11 mouse cellular contexts compared by ENCODE assay signal in the genomic region with DNA sequence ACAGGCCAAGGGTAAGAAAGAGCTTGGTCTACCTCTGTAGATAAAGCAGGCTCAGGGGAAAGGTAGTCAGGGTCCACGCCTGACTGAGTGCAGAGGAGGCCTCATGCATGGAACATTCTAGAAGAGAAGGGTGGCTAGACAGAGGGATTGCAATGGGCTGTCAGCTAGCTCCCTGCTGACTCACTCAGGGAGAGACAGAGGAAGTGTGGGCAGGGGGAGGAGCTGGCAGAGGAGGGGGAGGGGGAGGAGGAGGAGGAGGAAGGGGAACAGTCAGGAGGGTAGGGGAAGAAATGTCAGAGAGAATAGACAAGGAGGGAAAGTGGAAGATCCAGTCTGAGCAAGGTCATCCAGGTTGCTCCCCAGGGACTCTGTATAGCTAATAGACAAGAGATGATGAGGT. TPM values are rescaled to one million over a fixed set of nuclear protein-coding genes. Genes with fewer than 3 reads are reported as not detected.
DNase-seq lines count a peak whose midpoint lies in the region; ATAC-seq and TF ChIP-seq lines count a peak whose summit lies in the region.
"Had no signal": no experiment of that assay in that cellular context is flagged by ENCODE, and none has a peak within 500 bp of the region (broad histone marks: within the 10 kb centered on the region; RNA-seq: fewer than 3 reads in every experiment).

No protein-coding gene starts in this region.

- no peak overlapping the region for H3K4me3 ChIP-seq in lung, embryonic 14.5 days (ENCODE audit: low read depth, low read length)
- no peak overlapping the region for H3K4me3 ChIP-seq in G1E (ENCODE audit: low read depth, low read length)
- H3K4me3 ChIP-seq in embryonic facial prominence, embryonic 15.5 days (replicated peaks), result no peak overlapping the region

- no peak for ATAC-seq in lung, embryonic 14.5 days (ENCODE audit: insufficient read depth)
- ATAC-seq in G1E (ENCODE audit: extremely low read depth, insufficient number of reproducible peaks, low FRiP score, poor library complexity, severe bottlenecking), result peak; percentile 17; the same call in 1 of the 2 replicates
- no peak for ATAC-seq in embryonic facial prominence, embryonic 15.5 days (ENCODE audit: insufficient number of reproducible peaks, low FRiP score, low TSS enrichment, low read depth)
- ATAC-seq in monocyte, adult 5-6 weeks (replicated peaks; ENCODE audit: insufficient number of reproducible peaks, low FRiP score, low TSS enrichment, poor library complexity, severe bottlenecking), result 0 out of 2 replicates have a peak, but pooled peaks have one; percentile 28

- TF ChIP-seq CTCF in lung, embryonic 14.5 days (IDR thresholded peaks at IDR 0.05; ENCODE audit: low read depth), result no peak
- TF ChIP-seq CTCF in G1E (IDR thresholded peaks at IDR 0.05; ENCODE audit: low read depth, low read length), result no peak

- H3K9ac ChIP-seq in lung, embryonic 14.5 days, result no peak overlapping the region
- H3K9ac ChIP-seq in embryonic facial prominence, embryonic 15.5 days, result no peak overlapping the region

- H3K27ac ChIP-seq in lung, embryonic 14.5 days (ENCODE audit: low read depth), result peak overlapping the region; percentile 36; the same call in 1 of the 2 replicates
- peak overlapping the region; percentile 74; the same call in 1 of the 2 replicates for H3K27ac ChIP-seq in embryonic facial prominence, embryonic 15.5 days (replicated peaks)

- H3K9me3 ChIP-seq in lung, embryonic 14.5 days (ENCODE audit: low read depth, low read length), result no peaks in the 10 kb centered on the region
- peaks cover 58% of the 10 kb centered on the region for H3K9me3 ChIP-seq in G1E (replicated peaks)
- H3K9me3 ChIP-seq in embryonic facial prominence, embryonic 15.5 days (replicated peaks), result no peaks in the 10 kb centered on the region

- no peak for DNase-seq in lung, embryonic 14.5 days
- DNase-seq in lung, postnatal 14 days, result no peak
- DNase-seq in G1E (ENCODE audit: low spot score), result no peak
- DNase-seq in spleen, postnatal 14 days (ENCODE audit: low spot score in 2 of 2), result no peak
- DNase-seq in cerebellum, postnatal 10 days, result no peak
- no peak for DNase-seq in right cerebral cortex, postnatal 4 days
- DNase-seq: cerebellum, adult 8-10 months; right cerebral cortex, postnatal 14 days; thymus, postnatal 25 days had no signal

- H3K4me2 ChIP-seq in lung, embryonic 14.5 days, result no peak overlapping the region
- no peak overlapping the region for H3K4me2 ChIP-seq in embryonic facial prominence, embryonic 15.5 days (replicated peaks)

- H3K36me3 ChIP-seq in lung, embryonic 14.5 days (ENCODE audit: insufficient read depth), result no peaks in the 10 kb centered on the region
- H3K36me3 ChIP-seq in G1E (replicated peaks), result no peaks in the 10 kb centered on the region
- no peaks in the 10 kb centered on the region for H3K36me3 ChIP-seq in embryonic facial prominence, embryonic 15.5 days

- H3K4me1 ChIP-seq in lung, embryonic 14.5 days (ENCODE audit: insufficient read depth), result peaks cover 21% of the 10 kb centered on the region
- peaks cover 5% of the 10 kb centered on the region; the same call in 1 of the 2 replicates for H3K4me1 ChIP-seq in G1E (ENCODE audit: insufficient read depth, low read depth, low read length)
- peaks cover 38% of the 10 kb centered on the region for H3K4me1 ChIP-seq in embryonic facial prominence, embryonic 15.5 days

- H3K27me3 ChIP-seq in lung, embryonic 14.5 days (ENCODE audit: insufficient read depth, low read length), result no peaks in the 10 kb centered on the region
- H3K27me3 ChIP-seq in G1E (ENCODE audit: insufficient read depth, low read length), result no peaks in the 10 kb centered on the region
- H3K27me3 ChIP-seq in embryonic facial prominence, embryonic 15.5 days, result no peaks in the 10 kb centered on the region

- WGBS in lung, embryonic 14.5 days, result 74% methylated on average over 1 of the region's 1 CpGs
- 72% methylated on average over 1 of the region's 1 CpGs for WGBS in embryonic facial prominence, embryonic 15.5 days

RNA-seq across cellular contexts. Expression of a gene that starts 47.4 kb away (rescaled TPM):
- polyA plus RNA-seq in lung, embryonic 14.5 days (2014; fragmentation: Nextera tagmentation; extraction: Ambion mirVana), result 13.1 and 13.5 TPM in 2 replicates
- total RNA-seq in G1E (2014; fragmentation: Nextera tagmentation), result not detected in 2 replicates
- 0.05 TPM in 1 of 2 replicates, not detected in the other for total RNA-seq in G1E (2017)
- 0.01 TPM in 1 of 2 replicates, not detected in the other for polyA plus RNA-seq in G1E (2012)
- 16.1 and 18.9 TPM in 2 replicates for polyA plus RNA-seq in embryonic facial prominence, embryonic 15.5 days (2015; fragmentation: Nextera tagmentation; extraction: Ambion mirVana)
- 1.4 to 4.4 TPM (median 2.5 TPM) in 3 replicates for total RNA-seq in monocyte, adult 5-6 weeks (2017)

Comparison
In these comparisons a context has a peak if more than half of its experiments do, and no peak if none do; other contexts are left out.
1. ATAC-seq: peak in G1E (single experiment) and monocyte, adult 5-6 weeks (single experiment); none in lung, embryonic 14.5 days (single experiment) and embryonic facial prominence, embryonic 15.5 days (single experiment).
2. RNA of a gene that starts 47.4 kb away (polyA plus RNA-seq): 16.1 to 18.9 TPM in embryonic facial prominence, embryonic 15.5 days and 13.1 to 13.5 TPM in lung, embryonic 14.5 days; 0.01 TPM in G1E; every median in the first group is over 10 times any median in the second.